Mouse (Mus musculus) myocyte (in vitro differentiated cells): ENCODE results near the gene Ccl25.

ENCODE experiments used
- CEBPB ChIP-seq: IDR thresholded peaks from 2 replicates; pipeline ENCODE4 v1.6.1; 2011; ENCODE audit warnings: mild to moderate bottlenecking, moderate library complexity; ENCODE audit not compliant: poor library complexity, insufficient read depth, severe bottlenecking
- MAX ChIP-seq: IDR thresholded peaks from one replicate; pipeline ENCODE4 v1.6.1; 2011; ENCODE audit warnings: low read depth, mild to moderate bottlenecking, control low read depth
- MYOD1 ChIP-seq, 3 experiments: IDR thresholded peaks; one replicate each; pipeline ENCODE4 v1.6.1; 2011; ENCODE audit warnings: control low read depth in 2 of 3, low read depth in 2 of 3, mild to moderate bottlenecking in 2 of 3, moderate library complexity in 1 of 3; ENCODE audit not compliant: insufficient read length in 2 of 3, control insufficient read depth in 1 of 3
- POLR2A ChIP-seq: IDR thresholded peaks from one replicate; pipeline ENCODE4 v1.6.1; 2011; ENCODE audit warnings: low read depth, mild to moderate bottlenecking, control low read depth, moderate library complexity; ENCODE audit not compliant: insufficient read length
- REST ChIP-seq: IDR thresholded peaks from one replicate; pipeline ENCODE4 v1.6.1; 2011; ENCODE audit warnings: mild to moderate bottlenecking, control low read depth, moderate library complexity; ENCODE audit not compliant: insufficient read depth, insufficient read length
- TCF12 ChIP-seq: IDR thresholded peaks from one replicate; pipeline ENCODE4 v1.6.1; 2011; ENCODE audit warnings: mild to moderate bottlenecking, control low read depth; ENCODE audit not compliant: poor library complexity, insufficient read depth, severe bottlenecking

DNA sequence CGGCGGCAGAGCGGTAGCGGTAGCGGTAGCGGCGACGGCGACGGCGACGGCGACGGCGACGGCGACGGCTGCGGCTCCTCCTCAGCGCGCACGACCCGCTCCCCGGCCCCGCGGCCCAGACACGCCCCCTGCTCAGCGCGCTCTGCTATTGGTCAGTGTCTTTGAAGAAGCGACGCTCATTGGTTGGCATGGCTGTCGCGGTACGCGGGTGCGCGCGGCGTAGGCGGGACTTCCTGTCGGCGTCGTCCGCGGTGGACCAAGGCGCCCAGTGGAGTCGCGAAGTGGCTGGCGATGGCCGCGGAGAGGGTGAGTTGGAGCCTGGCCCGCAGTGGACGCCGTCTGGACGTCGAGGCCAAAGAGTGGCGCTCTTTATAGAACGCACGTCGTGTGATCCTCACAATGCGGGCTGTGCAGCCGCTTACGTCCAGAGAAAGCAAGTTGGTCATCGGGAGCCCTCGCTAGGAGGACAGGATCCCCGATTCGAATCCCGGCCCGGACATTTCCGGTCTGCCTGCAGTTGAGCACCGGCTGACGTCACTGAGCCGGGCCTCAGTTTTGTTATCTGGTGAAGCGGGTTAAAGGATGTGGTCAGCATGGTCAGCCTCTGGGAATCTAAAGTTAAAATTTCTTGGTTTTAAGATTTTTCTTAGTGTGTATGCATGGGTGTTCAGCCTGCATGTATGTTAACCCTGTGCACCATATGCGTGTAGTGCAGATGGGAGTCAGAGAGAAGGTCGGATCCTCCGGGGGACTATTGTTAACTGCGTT is at the start of gene Ccl25, which contains the start of gene Elavl1:
- TF ChIP-seq POLR2A (peak; percentile 88), TCF12 (no peak), MYOD1 (IDR thresholded peaks at IDR 0.05; ENCODE audit: control insufficient read depth in 1 of 3, insufficient read length in 2 of 3, low read depth in 2 of 3) (no peak), REST (no peak), CEBPB (no peak), MAX (no peak)
